Mouse (Mus musculus) C2C12 (cell line): ENCODE data around the gene Prdx2. TPM values are rescaled to one million over a fixed set of nuclear protein-coding genes. Genes with fewer than 3 reads are reported as not detected.

Source experiments
- H3K27me3 ChIP-seq: one replicate; pipeline ENCODE4 v1.6.1; 2011; ENCODE audit not compliant: control insufficient read depth, insufficient read depth, insufficient read length
- H3K36me3 ChIP-seq: one replicate; pipeline ENCODE4 v1.6.1; 2011; ENCODE audit not compliant: control insufficient read depth, insufficient read depth
- H3K4me3 ChIP-seq: one replicate; pipeline ENCODE4 v1.5.1; 2011; ENCODE audit warnings: mild to moderate bottlenecking, control low read depth; ENCODE audit not compliant: poor library complexity, insufficient read depth, severe bottlenecking
- H3K79me2 ChIP-seq: one replicate; pipeline ENCODE4 v1.6.1; 2011; ENCODE audit not compliant: control insufficient read depth, insufficient read depth
- H3K79me3 ChIP-seq: one replicate; pipeline ENCODE4 v1.6.1; 2011; ENCODE audit warnings: low read depth, control low read depth
- H3ac ChIP-seq: one replicate; pipeline ENCODE3; 2011; ENCODE audit warnings: low read depth; ENCODE audit not compliant: control insufficient read depth, insufficient read length
- CEBPB ChIP-seq: IDR thresholded peaks from one replicate; pipeline ENCODE4 v1.6.1; 2011; ENCODE audit warnings: low read depth, mild to moderate bottlenecking, control low read depth, moderate library complexity
- CTCF ChIP-seq: IDR thresholded peaks from one replicate; pipeline ENCODE4 v1.5.1; 2011; ENCODE audit not compliant: control insufficient read depth, insufficient read depth, insufficient read length
- FOSL1 ChIP-seq: IDR thresholded peaks from one replicate; pipeline ENCODE4 v1.8.0; 2011; ENCODE audit warnings: mild to moderate bottlenecking, low read length; ENCODE audit not compliant: poor library complexity, insufficient read depth, severe bottlenecking
- MAX ChIP-seq: IDR thresholded peaks from one replicate; pipeline ENCODE4 v1.6.1; 2011; ENCODE audit warnings: mild to moderate bottlenecking, control low read depth
- MYOD1 ChIP-seq: IDR thresholded peaks from one replicate; pipeline ENCODE4 v1.6.1; 2011; ENCODE audit warnings: low read depth; ENCODE audit not compliant: control insufficient read depth, insufficient read length
- MYOG ChIP-seq: IDR thresholded peaks from one replicate; pipeline ENCODE4 v1.6.1; 2011; ENCODE audit not compliant: control insufficient read depth, insufficient read length; ENCODE audit errors: extremely low read depth
- USF1 ChIP-seq: IDR thresholded peaks from one replicate; pipeline ENCODE4 v1.6.1; 2011; ENCODE audit warnings: low read depth, mild to moderate bottlenecking, control low read depth, moderate library complexity
- polyA plus RNA-seq: library from polyadenylated mRNA; unstranded; fragments of >200 nt; fragmentation: generic; extraction: Trizol; gene quantifications from one replicate; pipeline ENCODE4 v1.2.1, GENCODE M21; 2012; ENCODE audit warnings: missing spikeins

Prdx2 gene
- polyA plus RNA-seq, 1 experiment, result 609 TPM

- Histone ChIP-seq H3ac (peak within 1 kb of the TSS; percentile 80), H3K79me2 (peaks cover 37% of the 10 kb centered on the region), H3K27me3 (no peaks in the 10 kb centered on the region), H3K79me3 (peaks cover 17% of the 10 kb centered on the region), H3K4me3 (peak within 1 kb of the TSS; percentile 84), H3K36me3 (peaks cover 9% of the 10 kb centered on the region)
- TF ChIP-seq MAX (peak; percentile 99), MYOD1 (no peak), CEBPB (no peak)
Observed at GRCm38 (mm10) chr8:84978248-84978940, 9.0 kb downstream of the Prdx2 start, which contains the start of gene Junb. Junb (minus strand) TSS chr8:84978718.

GRCm38 (mm10) chr8:84979599-84980421 lies 10.4 kb downstream of the Prdx2 start:
- no peaks in the 10 kb centered on the region for H3K27me3 ChIP-seq
- no peak for TF ChIP-seq FOSL1
- TF ChIP-seq MAX, result peak; percentile 17
- no peak for TF ChIP-seq CTCF
- peak; percentile 67 for TF ChIP-seq CEBPB
- TF ChIP-seq MYOD1, result no peak
- TF ChIP-seq USF1, result no peak
- no peak for TF ChIP-seq MYOG
- H3K4me3 ChIP-seq, result peak overlapping the region; percentile 33
- H3K79me2 ChIP-seq, result peaks cover 37% of the 10 kb centered on the region
- H3ac ChIP-seq, result peak overlapping the region; percentile 58
- peaks cover 17% of the 10 kb centered on the region for H3K79me3 ChIP-seq
- H3K36me3 ChIP-seq, result peaks cover 9% of the 10 kb centered on the region

GRCm38 (mm10) chr8:84980622-84981358 lies 11.4 kb downstream of the Prdx2 start:
- peaks cover 9% of the 10 kb centered on the region for H3K36me3 ChIP-seq
- TF ChIP-seq CEBPB, result no peak
- TF ChIP-seq CTCF, result no peak
- peak; percentile 92 for TF ChIP-seq MYOD1
- TF ChIP-seq MAX, result peak; percentile 95
- no peak for TF ChIP-seq MYOG
- TF ChIP-seq FOSL1, result no peak
- no peak for TF ChIP-seq USF1
- peaks cover 34% of the 10 kb centered on the region for H3K79me2 ChIP-seq
- peaks cover 17% of the 10 kb centered on the region for H3K79me3 ChIP-seq
- no peak overlapping the region for H3ac ChIP-seq
- peak overlapping the region; percentile 25 for H3K4me3 ChIP-seq
- no peaks in the 10 kb centered on the region for H3K27me3 ChIP-seq

- Histone ChIP-seq H3K79me3 (peaks cover 14% of the 10 kb centered on the region), H3K36me3 (peaks cover 6% of the 10 kb centered on the region), H3K4me3 (no peak overlapping the region), H3K27me3 (no peaks in the 10 kb centered on the region), H3K79me2 (peaks cover 23% of the 10 kb centered on the region), H3ac (no peak overlapping the region)
- TF ChIP-seq MYOD1, result no peak
- no peak for TF ChIP-seq USF1
- TF ChIP-seq MYOG, result no peak
- TF ChIP-seq CEBPB, result no peak
- TF ChIP-seq FOSL1, result no peak
Observed at GRCm38 (mm10) chr8:84981644-84982498, 12.5 kb downstream of the Prdx2 start.

GRCm38 (mm10) chr8:84982499-84983011 lies 13.2 kb downstream of the Prdx2 start:
- H3K27me3 ChIP-seq, result no peaks in the 10 kb centered on the region
- TF ChIP-seq MYOG (no peak), MAX (no peak), MYOD1 (no peak), CEBPB (no peak), USF1 (no peak), FOSL1 (no peak), CTCF (no peak)
- H3K79me2 ChIP-seq, result peaks cover 16% of the 10 kb centered on the region
- H3K4me3 ChIP-seq, result no peak overlapping the region
- H3K79me3 ChIP-seq, result peaks cover 8% of the 10 kb centered on the region
- H3K36me3 ChIP-seq, result no peaks in the 10 kb centered on the region
- peak overlapping the region; percentile 18 for H3ac ChIP-seq
